Mouse (Mus musculus) limb, embryonic 11.5 days (tissue): ENCODE data around the gene Dek. TPM values are rescaled to one million over a fixed set of nuclear protein-coding genes. Genes with fewer than 3 reads are reported as not detected.

Experiments used
- ATAC-seq: fragments of 200-750 bp; cut with Nextera tagmentation; 2 replicates; pipeline ENCODE4 v1.8.0; 2017; ENCODE audit warnings: low read depth; ENCODE audit not compliant: insufficient number of reproducible peaks, low FRiP score, low TSS enrichment
- DNase-seq: peaks from one replicate; pipeline ENCODE4 v3.0.0-alpha.2; 2015; ENCODE audit warnings: low spot score
- H3K27ac ChIP-seq: fragments of 300-500 bp; sonication (generic); replicated peaks from 2 replicates; pipeline ENCODE4 v1.5.1; 2014; ENCODE audit warnings: low read depth, mild to moderate bottlenecking, low read length
- H3K27me3 ChIP-seq: fragments of 300-500 bp; sonication (generic); 2 replicates; pipeline ENCODE4 v1.6.1; 2014; ENCODE audit warnings: mild to moderate bottlenecking, low read length, mixed read lengths; ENCODE audit not compliant: control insufficient read depth, insufficient read depth
- H3K36me3 ChIP-seq: fragments of 300-500 bp; sonication (generic); 2 replicates; pipeline ENCODE4 v1.6.1; 2014; ENCODE audit warnings: mild to moderate bottlenecking, low read length, moderate library complexity, mixed read lengths; ENCODE audit not compliant: control insufficient read depth, insufficient read depth
- H3K4me1 ChIP-seq: fragments of 300-500 bp; sonication (generic); 2 replicates; pipeline ENCODE4 v1.6.1; 2014; ENCODE audit warnings: low read length, mixed read lengths; ENCODE audit not compliant: control insufficient read depth, insufficient read depth
- H3K4me2 ChIP-seq: fragments of 300-500 bp; sonication (generic); 2 replicates; pipeline ENCODE4 v1.6.1; 2014; ENCODE audit warnings: low read depth, mild to moderate bottlenecking, moderate library complexity; ENCODE audit not compliant: severe bottlenecking
- H3K4me3 ChIP-seq: fragments of 300-500 bp; sonication (generic); 2 replicates; pipeline ENCODE4 v1.5.1; 2014; ENCODE audit warnings: low read depth, low read length
- H3K9ac ChIP-seq: fragments of 300-500 bp; sonication (generic); 2 replicates; pipeline ENCODE4 v1.6.1; 2014; ENCODE audit warnings: mild to moderate bottlenecking, low read length
- H3K9me3 ChIP-seq: fragments of 300-500 bp; sonication (generic); 2 replicates; pipeline ENCODE4 v1.6.1; 2016; ENCODE audit warnings: low read length; ENCODE audit not compliant: control insufficient read depth
- WGBS: fragments of 180-500 bp; shearing (Covaris S2); extraction: QIAGEN DNeasy Blood & Tissue Kit; methylation state at CpG from one replicate; pipeline ENCODE4 v1.1.7; 2014; 5-methylcytosine and 5-hydroxymethylcytosine counted together
- polyA plus RNA-seq: library from polyadenylated mRNA; unstranded; fragments of >200 nt; fragmentation: Nextera tagmentation; extraction: Ambion mirVana; gene quantifications from 2 replicates; pipeline ENCODE4 v1.2.1, GENCODE M21; 2014

Gene Dek
- polyA plus RNA-seq, result 375 and 404 TPM in 2 replicates

GRCm38 (mm10) chr13:47105711-47106579, at the start of gene Dek:
TSS of gene Dek (minus strand) at chr13:47106201.
- peak within 1 kb of the TSS; percentile 71 for H3K4me2 ChIP-seq
- no peaks in the 10 kb centered on the region for H3K27me3 ChIP-seq
- H3K4me1 ChIP-seq, result no peaks in the 10 kb centered on the region
- peak within 1 kb of the TSS; percentile 99 for H3K9ac ChIP-seq
- no peaks in the 10 kb centered on the region for H3K36me3 ChIP-seq
- DNase-seq (peak; percentile 92), ATAC-seq (peak; percentile 89)
- under 1% methylated on average over 91 of the region's 129 CpGs for WGBS
- H3K27ac ChIP-seq, result peak within 1 kb of the TSS; percentile 100
- peak within 1 kb of the TSS; percentile 97 for H3K4me3 ChIP-seq
- no peaks in the 10 kb centered on the region for H3K9me3 ChIP-seq

GRCm38 (mm10) chr13:47154866-47155265, 48.9 kb upstream of the Dek start:
- H3K36me3 ChIP-seq, result no peaks in the 10 kb centered on the region
- H3K27me3 ChIP-seq, result no peaks in the 10 kb centered on the region
- H3K4me3 ChIP-seq, result no peak overlapping the region
- DNase-seq, result no peak
- WGBS, result 83% methylated on average over 4 of the region's 4 CpGs
- ATAC-seq, result no peak
- H3K9ac ChIP-seq, result no peak overlapping the region
- H3K4me1 ChIP-seq, result 0 out of 2 replicates have a peak, but pooled peaks cover 5% of the 10 kb centered on the region
- H3K9me3 ChIP-seq, result no peaks in the 10 kb centered on the region
- no peak overlapping the region for H3K4me2 ChIP-seq
- H3K27ac ChIP-seq, result no peak overlapping the region

- Histone ChIP-seq H3K36me3 (no peaks in the 10 kb centered on the region), H3K4me1 (0 out of 2 replicates have a peak, but pooled peaks cover 5% of the 10 kb centered on the region), H3K27me3 (no peaks in the 10 kb centered on the region), H3K4me3 (no peak overlapping the region), H3K9me3 (no peaks in the 10 kb centered on the region), H3K4me2 (no peak overlapping the region), H3K27ac (no peak overlapping the region; the same call in 1 of the 2 replicates), H3K9ac (no peak overlapping the region)
- DNase-seq (peak; percentile 29), ATAC-seq (no peak)
- 53% methylated on average over 5 of the region's 5 CpGs for WGBS
Measured at GRCm38 (mm10) chr13:47153206-47153605, 47.2 kb upstream of the Dek start.

- Histone ChIP-seq H3K27ac (no peak overlapping the region), H3K9me3 (no peaks in the 10 kb centered on the region), H3K4me1 (0 out of 2 replicates have a peak, but pooled peaks cover 5% of the 10 kb centered on the region), H3K4me3 (no peak overlapping the region), H3K36me3 (no peaks in the 10 kb centered on the region), H3K27me3 (no peaks in the 10 kb centered on the region), H3K4me2 (no peak overlapping the region), H3K9ac (no peak overlapping the region)
- DNase-seq (peak; percentile 58), ATAC-seq (no peak)
- 34% methylated on average over 7 of the region's 7 CpGs for WGBS
Measured at GRCm38 (mm10) chr13:47152390-47152789, 46.4 kb upstream of the Dek start.

GRCm38 (mm10) chr13:47151060-47151459, 45.1 kb upstream of the Dek start:
- DNase-seq (no peak), ATAC-seq (no peak)
- no peaks in the 10 kb centered on the region for H3K9me3 ChIP-seq
- no peak overlapping the region for H3K4me2 ChIP-seq
- no peak overlapping the region for H3K4me3 ChIP-seq
- H3K4me1 ChIP-seq, result 0 out of 2 replicates have a peak, but pooled peaks cover 5% of the 10 kb centered on the region
- H3K27me3 ChIP-seq, result no peaks in the 10 kb centered on the region
- WGBS, result 94% methylated on average over 14 of the region's 14 CpGs
- H3K36me3 ChIP-seq, result no peaks in the 10 kb centered on the region
- H3K27ac ChIP-seq, result no peak overlapping the region
- H3K9ac ChIP-seq, result no peak overlapping the region

GRCm38 (mm10) chr13:47149993-47150392, 44.0 kb upstream of the Dek start:
- 90% methylated on average over 10 of the region's 10 CpGs for WGBS
- Histone ChIP-seq H3K9me3 (no peaks in the 10 kb centered on the region), H3K4me2 (no peak overlapping the region), H3K27me3 (no peaks in the 10 kb centered on the region), H3K4me3 (no peak overlapping the region), H3K9ac (no peak overlapping the region), H3K27ac (no peak overlapping the region), H3K4me1 (0 out of 2 replicates have a peak, but pooled peaks cover 5% of the 10 kb centered on the region), H3K36me3 (no peaks in the 10 kb centered on the region)
- DNase-seq (no peak), ATAC-seq (no peak)

GRCm38 (mm10) chr13:47148573-47148972, 42.6 kb upstream of the Dek start:
- 63% methylated on average over 11 of the region's 11 CpGs for WGBS
- 0 out of 2 replicates have a peak, but pooled peaks cover 5% of the 10 kb centered on the region for H3K4me1 ChIP-seq
- no peak for DNase-seq
- H3K4me3 ChIP-seq, result no peak overlapping the region
- ATAC-seq, result no peak
- no peaks in the 10 kb centered on the region for H3K36me3 ChIP-seq
- H3K9ac ChIP-seq, result no peak overlapping the region
- peak overlapping the region; percentile 13; the same call in 1 of the 2 replicates for H3K4me2 ChIP-seq
- no peaks in the 10 kb centered on the region for H3K27me3 ChIP-seq
- no peaks in the 10 kb centered on the region for H3K9me3 ChIP-seq
- H3K27ac ChIP-seq, result no peak overlapping the region

- H3K9ac ChIP-seq, result no peak overlapping the region
- H3K4me3 ChIP-seq, result no peak overlapping the region
- no peak for DNase-seq
- no peaks in the 10 kb centered on the region for H3K9me3 ChIP-seq
- H3K27me3 ChIP-seq, result no peaks in the 10 kb centered on the region
- no peaks in the 10 kb centered on the region for H3K4me1 ChIP-seq
- no peaks in the 10 kb centered on the region for H3K36me3 ChIP-seq
- 77% methylated on average over 7 of the region's 7 CpGs for WGBS
- no peak overlapping the region for H3K27ac ChIP-seq
- H3K4me2 ChIP-seq, result no peak overlapping the region
- ATAC-seq, result no peak
Measured at GRCm38 (mm10) chr13:47146388-47146787, 40.4 kb upstream of the Dek start.
